Mouse (Mus musculus) CH12.LX (cell line): ENCODE data around the gene Clec1b. TPM values are rescaled to one million over a fixed set of nuclear protein-coding genes. Genes with fewer than 3 reads are reported as not detected.

Experiments used
- DNase-seq: peaks from one replicate; pipeline ENCODE4 v3.0.0-alpha.2; 2013; ENCODE audit errors: extremely low read depth
- H3K27ac ChIP-seq: 2 replicates; pipeline ENCODE4 v1.5.1; 2012; ENCODE audit warnings: low read depth, mild to moderate bottlenecking, control low read depth, moderate library complexity; ENCODE audit not compliant: insufficient read depth
- H3K27me3 ChIP-seq: replicated peaks from 2 replicates; pipeline ENCODE3; 2012; ENCODE audit warnings: inconsistent platforms
- H3K36me3 ChIP-seq, 2 experiments: replicated peaks in 1 of 2; 2 replicates each; pipeline versions ENCODE3 to v1.6.1; 2012; ENCODE audit warnings: inconsistent platforms in 1 of 2, low read length in 1 of 2, mild to moderate bottlenecking in 1 of 2, mixed read lengths in 1 of 2, moderate library complexity in 1 of 2; ENCODE audit not compliant: control insufficient read depth in 1 of 2, insufficient read depth in 1 of 2
- H3K4me1 ChIP-seq, 2 experiments: 2 replicates each; pipeline ENCODE4 v1.6.1; 2012; ENCODE audit warnings: inconsistent platforms in 1 of 2, moderate library complexity in 1 of 2; ENCODE audit not compliant: insufficient read depth in 2 of 2, control insufficient read depth in 1 of 2
- H3K4me2 ChIP-seq: 2 replicates; pipeline ENCODE4 v1.6.1; 2012; ENCODE audit warnings: low read depth, mild to moderate bottlenecking, control low read depth; ENCODE audit not compliant: poor library complexity, insufficient read depth, severe bottlenecking
- H3K4me3 ChIP-seq, 3 experiments: fragments of 150-350 bp in 1 of 3; sonication (generic) in 1 of 3; replicated peaks in 1 of 3; 2 replicates each; pipeline versions ENCODE3 to v1.5.1; 2011 to 2012; ENCODE audit warnings: low read depth in 2 of 3, low read length in 2 of 3, mild to moderate bottlenecking in 2 of 3, moderate library complexity in 2 of 3, control low read depth in 1 of 3, improper control_type of control experiment in 1 of 3, inconsistent platforms in 1 of 3, mixed read lengths in 1 of 3; ENCODE audit not compliant: poor library complexity in 1 of 3
- H3K79me2 ChIP-seq: replicated peaks from 2 replicates; pipeline ENCODE4 v1.6.1; 2012; ENCODE audit warnings: mild to moderate bottlenecking, moderate library complexity; ENCODE audit not compliant: control insufficient read depth, poor library complexity, insufficient read depth, severe bottlenecking; ENCODE audit errors: extremely low read depth
- H3K9ac ChIP-seq: 2 replicates; pipeline ENCODE4 v1.6.1; 2012; ENCODE audit warnings: low read depth, mild to moderate bottlenecking, control low read depth, moderate library complexity; ENCODE audit not compliant: insufficient read depth
- H3K9me3 ChIP-seq: replicated peaks from 2 replicates; pipeline ENCODE3; 2012; ENCODE audit warnings: low read length, inconsistent platforms, mixed read lengths
- BHLHE40 ChIP-seq: IDR thresholded peaks from 2 replicates; pipeline ENCODE4 v1.6.1; 2011; ENCODE audit warnings: mild to moderate bottlenecking, low read depth, low read length, improper control_type of control experiment
- HCFC1 ChIP-seq: IDR thresholded peaks from 2 replicates; pipeline ENCODE4 v1.6.1; 2012; ENCODE audit warnings: low read depth, mild to moderate bottlenecking, inconsistent platforms, low read length, improper control_type of control experiment
- IRF4 ChIP-seq: IDR thresholded peaks from 2 replicates; pipeline ENCODE4 v1.6.1; 2014; ENCODE audit warnings: low read depth, mild to moderate bottlenecking, inconsistent platforms, low read length, improper control_type of control experiment
- SMC3 ChIP-seq: IDR thresholded peaks from 2 replicates; pipeline ENCODE4 v1.6.1; 2011; ENCODE audit warnings: low read depth, low read length, improper control_type of control experiment
- USF1 ChIP-seq: IDR thresholded peaks from 2 replicates; pipeline ENCODE4 v1.6.1; 2014; ENCODE audit warnings: low read depth, mild to moderate bottlenecking, inconsistent platforms, low read length, improper control_type of control experiment
- ZKSCAN1 ChIP-seq: IDR thresholded peaks from 2 replicates; pipeline ENCODE4 v1.6.1; 2012; ENCODE audit warnings: low read depth, inconsistent platforms, low read length, improper control_type of control experiment, borderline replicate concordance
- dilution Hi-C: fragments of 300-500 bp; cut with MboI; formaldehyde crosslinking; loops from 2 replicates; pipeline ENCODE4 v1.14.3; 2020; ENCODE audit warnings: low sequenced_read_pairs; ENCODE audit not compliant: extremely low pct_unique_long_range_greater_than_20kb, extremely low pct_ligation_motif_present
- in situ Hi-C: fragments of 300-500 bp; cut with MboI; formaldehyde crosslinking; loops from 3 replicates; pipeline ENCODE4 v1.14.3; 2019; ENCODE audit warnings: low sequenced_read_pairs, low pct_ligation_motif_present, low pct_unique_long_range_greater_than_20kb, mixed read lengths
- polyA plus RNA-seq: library from polyadenylated mRNA; unstranded; fragments of >175 nt; gene quantifications from 2 replicates; pipeline ENCODE4 v1.2.1, GENCODE M21; 2012; ENCODE audit warnings: low read depth; ENCODE audit not compliant: insufficient read length
- total RNA-seq, 2 experiments: library from RNA; depleted of rRNA; stranded (reverse); fragments of 300-350 nt in 1 of 2; fragments of >200 nt in 1 of 2; gene quantifications; 2 replicates each; pipeline ENCODE4 v1.2.3; 2012 to 2014

Gene Clec1b
- total and polyA plus RNA-seq, 3 experiments = not detected

DNA sequence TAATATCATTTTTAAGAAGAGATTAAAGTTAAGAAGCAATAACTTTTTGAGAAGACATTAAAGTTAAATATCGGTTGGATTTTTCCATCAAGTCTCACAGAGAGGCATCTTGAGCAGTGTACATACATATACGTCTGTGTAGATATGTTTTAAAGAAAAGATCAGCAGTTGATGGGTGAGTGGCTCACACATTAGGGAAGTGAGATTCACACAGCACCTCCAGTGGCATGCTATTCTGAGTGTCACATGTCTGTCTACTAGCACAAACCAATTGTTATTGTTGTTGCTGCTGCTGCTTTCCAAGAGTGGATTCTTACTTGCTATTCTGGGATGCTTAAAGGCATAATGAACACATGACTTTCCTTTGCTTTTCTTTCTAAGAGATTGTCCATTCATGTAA is 5.3 kb downstream of the Clec1b start:
- H3K9ac ChIP-seq = no peak overlapping the region

DNA sequence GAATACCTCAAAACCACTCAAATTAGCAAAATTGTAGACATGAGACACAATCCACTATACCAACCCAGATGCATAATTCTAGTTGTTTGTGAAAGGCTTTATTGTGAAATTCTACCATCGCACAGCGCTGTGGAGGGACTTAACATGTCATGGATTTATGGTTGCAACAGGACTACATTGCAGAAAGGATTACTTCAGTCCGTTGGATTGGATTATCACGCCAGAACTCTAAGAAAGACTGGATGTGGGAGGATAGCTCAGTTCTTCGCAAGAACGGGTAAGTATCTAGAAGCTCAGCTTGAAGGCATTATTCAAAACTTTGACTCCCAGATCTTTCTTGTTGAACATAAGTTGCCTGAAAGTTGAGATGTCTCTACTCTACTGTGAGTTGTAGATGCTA is 6.3 kb downstream of the Clec1b start:
- no peaks in the 10 kb centered on the region for H3K27me3 ChIP-seq
- dilution Hi-C loops (no loop called here), in situ Hi-C loops (no loop called here)
- H3K4me3 ChIP-seq = no peak overlapping the region
- DNase-seq = no peak
- peaks cover 0 to 26% of the 10 kb centered on the region in 2 experiments; a peak in 2 of 4 replicates for H3K4me1 ChIP-seq
- TF ChIP-seq HCFC1 = no peak
- TF ChIP-seq SMC3 = no peak
- TF ChIP-seq ZKSCAN1 = no peak
- no peak for TF ChIP-seq IRF4
- H3K27ac ChIP-seq = no peak overlapping the region
- H3K79me2 ChIP-seq = no peaks in the 10 kb centered on the region
- H3K4me2 ChIP-seq = no peak overlapping the region
- H3K9me3 ChIP-seq = no peaks in the 10 kb centered on the region
- H3K9ac ChIP-seq = no peak overlapping the region
- no peaks in the 10 kb centered on the region for H3K36me3 ChIP-seq

More for the DNA sequence above, 5.3 kb downstream of the Clec1b start:
- no peaks in the 10 kb centered on the region for H3K27me3 ChIP-seq
- no peak overlapping the region for H3K27ac ChIP-seq
- in situ Hi-C loops = no loop called here
- H3K9me3 ChIP-seq = no peaks in the 10 kb centered on the region
- no peak overlapping the region for H3K4me2 ChIP-seq
- peaks cover 0 to 22% of the 10 kb centered on the region in 2 experiments; a peak in 2 of 4 replicates for H3K4me1 ChIP-seq
- dilution Hi-C loops = no loop called here
- no peak overlapping the region for H3K4me3 ChIP-seq
- DNase-seq = no peak
- no peaks in the 10 kb centered on the region for H3K36me3 ChIP-seq
- TF ChIP-seq BHLHE40 = 0 out of 2 replicates have a peak, but pooled peaks have one; percentile 13
- no peak for TF ChIP-seq USF1
- H3K79me2 ChIP-seq = no peaks in the 10 kb centered on the region

DNA sequence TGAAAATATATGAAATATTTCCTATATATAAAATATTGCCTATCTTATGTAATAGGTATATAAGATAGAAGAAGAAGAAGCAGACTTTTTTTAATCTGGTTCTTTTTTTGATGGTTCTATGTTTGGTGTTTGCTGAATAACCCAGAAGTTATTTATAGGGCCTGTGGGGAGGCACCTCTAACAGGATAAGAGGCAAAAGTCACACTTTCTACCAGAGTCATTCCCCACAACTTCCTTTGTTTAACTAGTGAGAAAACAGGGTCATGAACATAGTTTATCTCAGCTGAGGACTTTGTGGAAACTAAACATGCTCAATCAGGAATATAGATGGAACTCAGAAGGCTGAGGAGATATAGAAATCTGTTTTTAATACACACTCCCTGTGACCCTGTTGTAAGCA is 8.9 kb downstream of the Clec1b start:
- peak; percentile 12 for DNase-seq
- H3K4me3 ChIP-seq = no peak overlapping the region
- TF ChIP-seq BHLHE40 (0 out of 2 replicates have a peak, but pooled peaks have one; percentile 21), SMC3 (no peak)
- H3K79me2 ChIP-seq = no peaks in the 10 kb centered on the region
- H3K27me3 ChIP-seq = no peaks in the 10 kb centered on the region
- no peak overlapping the region for H3K4me2 ChIP-seq
- H3K4me1 ChIP-seq = peaks cover 0 to 26% of the 10 kb centered on the region in 2 experiments; a peak in 2 of 4 replicates
- H3K9ac ChIP-seq = no peak overlapping the region
- no peaks in the 10 kb centered on the region for H3K9me3 ChIP-seq
- dilution Hi-C loops = no loop called here
- no peak overlapping the region for H3K27ac ChIP-seq
- in situ Hi-C loops = loop anchor here (5.0 kb wide), 1 partner anchor 36 kb away; no protein-coding TSS in a partner anchor
- H3K36me3 ChIP-seq = no peaks in the 10 kb centered on the region
